Mouse (Mus musculus): Measurements from ENCODE around the gene Radil. TPM values are rescaled to one million over a fixed set of nuclear protein-coding genes. Genes with fewer than 3 reads are reported as not detected.

The Radil gene
- polyA plus RNA-seq, 1 experiment from 2014 or later, result 20.1 TPM

DNA sequence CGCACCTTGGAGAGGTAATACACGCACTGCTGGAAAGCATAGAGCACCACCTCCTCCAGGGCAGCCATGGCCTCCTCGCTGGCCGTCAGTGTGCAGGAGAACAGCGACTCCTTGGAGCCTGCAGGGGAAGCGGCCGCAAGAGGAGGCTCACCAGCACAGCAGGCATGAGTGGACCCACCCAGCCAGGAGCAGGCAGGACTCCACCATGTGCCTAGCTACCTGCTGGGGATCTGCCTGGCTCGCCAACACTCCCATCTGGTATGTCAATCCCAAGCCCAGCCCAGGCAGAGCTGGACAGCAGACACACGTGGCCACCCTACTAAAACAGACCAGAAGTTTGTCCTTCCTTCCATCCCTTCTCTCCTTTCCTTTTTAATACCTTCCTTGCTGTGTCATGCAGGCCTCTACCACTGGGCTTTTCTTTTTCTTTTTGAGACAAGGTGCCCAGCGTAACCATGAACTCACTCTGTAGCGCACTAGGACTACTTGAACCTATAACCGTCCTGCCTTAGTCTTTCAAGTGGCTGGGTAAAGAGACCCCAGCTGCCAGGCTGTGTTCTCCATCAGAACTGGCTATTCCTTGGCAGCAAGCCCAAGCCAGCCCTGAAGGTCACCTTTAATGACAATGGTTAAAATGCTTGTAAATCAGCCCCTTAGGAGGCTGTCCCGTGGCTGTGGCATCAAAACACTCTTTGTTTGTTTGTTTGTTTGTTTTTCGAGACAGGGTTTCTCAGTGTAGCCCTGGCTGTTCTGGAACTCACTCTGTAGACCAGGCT, 55.4 kb downstream of the Radil start:
- Histone ChIP-seq H3K9ac (replicated peaks; ENCODE audit: low read depth, low read length) (no peak overlapping the region), H3K4me3 (ENCODE audit: low read depth, low read length) (no peak overlapping the region), H3K36me3 (ENCODE audit: control insufficient read depth, insufficient read depth, low read length) (peaks cover 8% of the 10 kb centered on the region; the same call in 1 of the 2 replicates), H3K27me3 (ENCODE audit: control insufficient read depth, insufficient read depth, low read length) (no peaks in the 10 kb centered on the region), H3K27ac (ENCODE audit: low read depth, low read length) (no peak overlapping the region), H3K9me3 (ENCODE audit: control insufficient read depth, low read length) (no peaks in the 10 kb centered on the region), H3K4me2 (ENCODE audit: low read depth, low read length) (no peak overlapping the region), H3K4me1 (ENCODE audit: control insufficient read depth, insufficient read depth, low read length) (0 out of 2 replicates have a peak, but pooled peaks cover 3% of the 10 kb centered on the region)
- WGBS, result 56% methylated on average over 14 of the region's 14 CpGs
- ATAC-seq (ENCODE audit: low read depth), result no peak

DNA sequence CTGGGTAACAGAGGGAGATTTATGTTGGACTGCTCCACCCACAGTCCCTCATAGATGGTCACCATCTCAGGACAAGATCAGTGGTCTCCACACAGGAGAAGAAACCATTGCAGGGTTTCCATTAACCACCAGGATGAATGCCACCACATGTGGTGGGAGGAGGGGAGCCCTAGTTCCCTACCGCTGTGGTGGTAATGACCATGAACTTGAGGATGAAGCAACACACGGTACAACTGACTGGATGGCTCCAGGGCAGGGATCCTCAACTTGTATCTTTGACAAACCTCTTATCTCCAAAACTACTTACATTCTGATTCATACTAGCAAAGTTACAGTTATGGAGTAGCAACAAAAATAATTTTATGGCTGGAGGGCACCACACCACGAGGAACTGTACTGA, 57.6 kb downstream of the Radil start:
- no peak overlapping the region for H3K9ac ChIP-seq (replicated peaks; ENCODE audit: low read depth, low read length)
- H3K4me1 ChIP-seq (ENCODE audit: control insufficient read depth, insufficient read depth, low read length), result 0 out of 2 replicates have a peak, but pooled peaks cover 3% of the 10 kb centered on the region
- H3K27ac ChIP-seq (ENCODE audit: low read depth, low read length), result no peak overlapping the region
- no peak overlapping the region for H3K4me3 ChIP-seq (ENCODE audit: low read depth, low read length)
- WGBS, result 85% methylated on average over 3 of the region's 3 CpGs
- no peaks in the 10 kb centered on the region for H3K9me3 ChIP-seq (ENCODE audit: control insufficient read depth, low read length)
- H3K36me3 ChIP-seq (ENCODE audit: control insufficient read depth, insufficient read depth, low read length), result peaks cover 8% of the 10 kb centered on the region; the same call in 1 of the 2 replicates
- no peak overlapping the region for H3K4me2 ChIP-seq (ENCODE audit: low read depth, low read length)
- no peaks in the 10 kb centered on the region for H3K27me3 ChIP-seq (ENCODE audit: control insufficient read depth, insufficient read depth, low read length)
- ATAC-seq (ENCODE audit: low read depth), result no peak

DNA sequence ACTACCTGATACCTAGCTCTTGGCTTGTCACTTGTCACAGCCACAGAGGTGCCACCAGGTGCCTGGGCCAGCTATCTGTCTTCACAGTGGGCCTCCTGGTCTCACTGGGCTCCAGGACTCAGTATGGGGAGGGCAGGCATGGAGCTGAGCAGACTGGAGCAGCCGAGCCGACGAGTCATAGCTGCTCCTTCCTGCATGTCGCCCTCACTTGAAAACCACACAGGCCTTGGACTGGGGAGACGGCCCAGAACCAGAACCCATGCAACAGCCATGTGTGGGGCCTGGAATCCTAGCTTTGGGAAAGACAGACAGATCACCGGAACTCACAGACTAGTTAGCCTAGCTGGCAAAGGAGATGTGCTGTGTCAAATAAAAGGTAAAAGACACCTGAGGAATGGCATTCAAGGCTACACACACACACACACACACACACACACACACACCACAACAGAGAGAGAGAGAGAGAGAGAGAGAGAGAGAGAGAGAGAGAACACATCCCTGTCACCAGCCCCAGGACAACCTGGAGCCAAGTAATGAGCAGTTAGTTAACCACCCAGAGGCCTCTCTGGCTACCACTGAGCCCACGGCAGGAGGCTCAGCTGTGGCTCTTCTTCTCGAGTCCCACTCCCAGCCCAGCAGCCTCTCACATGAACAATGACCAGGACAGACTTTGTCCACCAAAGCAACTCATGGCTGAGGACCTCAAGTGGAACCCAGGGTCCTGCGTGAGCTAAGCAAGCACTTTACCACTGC, 60.8 kb downstream of the Radil start:
- 78% methylated on average over 9 of the region's 9 CpGs for WGBS
- H3K27ac ChIP-seq (ENCODE audit: low read depth, low read length), result no peak overlapping the region
- ATAC-seq (ENCODE audit: low read depth), result no peak
- H3K9ac ChIP-seq (replicated peaks; ENCODE audit: low read depth, low read length), result no peak overlapping the region
- H3K4me1 ChIP-seq (ENCODE audit: control insufficient read depth, insufficient read depth, low read length), result no peaks in the 10 kb centered on the region
- H3K4me2 ChIP-seq (ENCODE audit: low read depth, low read length), result no peak overlapping the region
- no peak overlapping the region for H3K4me3 ChIP-seq (ENCODE audit: low read depth, low read length)
- H3K9me3 ChIP-seq (ENCODE audit: control insufficient read depth, low read length), result no peaks in the 10 kb centered on the region
- no peaks in the 10 kb centered on the region for H3K27me3 ChIP-seq (ENCODE audit: control insufficient read depth, insufficient read depth, low read length)
- H3K36me3 ChIP-seq (ENCODE audit: control insufficient read depth, insufficient read depth, low read length), result no peaks in the 10 kb centered on the region

DNA sequence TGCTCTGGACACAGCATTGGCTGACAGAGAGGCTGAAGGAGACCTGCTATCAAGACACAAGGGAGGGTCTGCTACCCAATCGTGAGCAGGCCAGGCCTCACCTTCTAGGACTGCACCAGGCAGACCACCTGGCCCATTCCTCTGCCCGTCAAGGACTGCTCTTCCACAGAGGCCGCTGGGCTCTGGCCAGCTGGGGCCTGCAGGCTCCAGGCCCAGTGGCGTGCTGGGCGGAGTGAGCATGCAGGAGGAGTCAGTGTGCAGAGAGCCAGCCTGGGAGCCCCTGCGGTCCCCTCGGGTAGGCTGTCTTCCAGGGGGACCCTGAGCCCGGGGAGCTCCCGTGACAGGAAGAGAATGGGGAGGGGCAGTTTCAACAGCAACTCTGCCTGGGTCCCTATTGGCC, 64.2 kb downstream of the Radil start:
- Histone ChIP-seq H3K4me1 (ENCODE audit: control insufficient read depth, insufficient read depth, low read length) (no peaks in the 10 kb centered on the region), H3K9me3 (ENCODE audit: control insufficient read depth, low read length) (no peaks in the 10 kb centered on the region), H3K4me2 (ENCODE audit: low read depth, low read length) (no peak overlapping the region), H3K36me3 (ENCODE audit: control insufficient read depth, insufficient read depth, low read length) (no peaks in the 10 kb centered on the region), H3K9ac (replicated peaks; ENCODE audit: low read depth, low read length) (no peak overlapping the region), H3K4me3 (ENCODE audit: low read depth, low read length) (no peak overlapping the region), H3K27ac (ENCODE audit: low read depth, low read length) (no peak overlapping the region), H3K27me3 (ENCODE audit: control insufficient read depth, insufficient read depth, low read length) (no peaks in the 10 kb centered on the region)
- 68% methylated on average over 9 of the region's 9 CpGs for WGBS
- no peak for ATAC-seq (ENCODE audit: low read depth)

DNA sequence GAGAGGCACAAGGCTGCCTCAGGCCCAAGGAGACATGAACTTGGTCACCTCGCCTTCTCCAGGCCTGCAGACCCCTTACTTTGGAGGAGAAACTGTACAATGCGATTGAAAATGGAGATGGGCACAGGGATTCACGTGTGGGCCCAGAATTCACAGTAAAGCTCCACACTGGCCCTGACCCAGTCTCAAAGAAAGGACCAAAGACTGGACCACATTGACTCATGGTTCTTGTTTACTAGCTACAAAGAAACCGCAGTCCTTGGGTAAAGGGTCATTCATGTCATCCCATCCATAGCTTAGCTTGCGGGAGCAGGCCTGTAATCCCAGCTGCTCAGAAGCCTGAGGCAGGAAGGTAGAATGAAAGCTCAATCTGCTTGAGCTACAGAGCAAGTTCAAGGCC, 67.3 kb downstream of the Radil start:
- Histone ChIP-seq H3K4me3 (ENCODE audit: low read depth, low read length) (no peak overlapping the region), H3K9ac (replicated peaks; ENCODE audit: low read depth, low read length) (no peak overlapping the region), H3K36me3 (ENCODE audit: control insufficient read depth, insufficient read depth, low read length) (no peaks in the 10 kb centered on the region), H3K27me3 (ENCODE audit: control insufficient read depth, insufficient read depth, low read length) (no peaks in the 10 kb centered on the region), H3K9me3 (ENCODE audit: control insufficient read depth, low read length) (no peaks in the 10 kb centered on the region), H3K4me2 (ENCODE audit: low read depth, low read length) (no peak overlapping the region), H3K4me1 (ENCODE audit: control insufficient read depth, insufficient read depth, low read length) (no peaks in the 10 kb centered on the region), H3K27ac (ENCODE audit: low read depth, low read length) (no peak overlapping the region)
- ATAC-seq (ENCODE audit: low read depth), result no peak
- 94% methylated on average over 5 of the region's 5 CpGs for WGBS

DNA sequence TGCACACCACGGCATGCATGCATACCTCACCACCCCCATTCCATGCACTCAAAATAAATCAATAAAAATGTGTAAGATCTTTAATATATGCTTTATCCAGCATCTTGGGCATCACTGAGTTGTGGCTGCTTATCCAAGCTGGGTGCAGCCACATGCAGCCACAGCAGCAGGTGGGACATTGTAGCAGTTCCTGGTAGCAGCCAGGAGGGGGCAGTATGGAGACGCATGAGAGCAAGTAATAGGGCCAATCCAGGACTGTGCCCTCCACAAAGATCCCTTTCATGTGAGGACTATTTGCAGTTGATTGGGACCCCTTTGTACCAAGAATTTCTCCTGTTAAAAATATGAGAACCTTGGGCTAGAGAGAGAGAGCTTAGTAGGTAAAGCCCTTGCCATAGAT, 68.4 kb downstream of the Radil start:
- Histone ChIP-seq H3K36me3 (ENCODE audit: control insufficient read depth, insufficient read depth, low read length) (no peaks in the 10 kb centered on the region), H3K4me1 (ENCODE audit: control insufficient read depth, insufficient read depth, low read length) (no peaks in the 10 kb centered on the region), H3K4me3 (ENCODE audit: low read depth, low read length) (no peak overlapping the region), H3K9me3 (ENCODE audit: control insufficient read depth, low read length) (no peaks in the 10 kb centered on the region), H3K4me2 (ENCODE audit: low read depth, low read length) (no peak overlapping the region), H3K27ac (ENCODE audit: low read depth, low read length) (no peak overlapping the region), H3K27me3 (ENCODE audit: control insufficient read depth, insufficient read depth, low read length) (no peaks in the 10 kb centered on the region), H3K9ac (replicated peaks; ENCODE audit: low read depth, low read length) (no peak overlapping the region)
- 68% methylated on average over 2 of the region's 2 CpGs for WGBS
- ATAC-seq (ENCODE audit: low read depth), result no peak

DNA sequence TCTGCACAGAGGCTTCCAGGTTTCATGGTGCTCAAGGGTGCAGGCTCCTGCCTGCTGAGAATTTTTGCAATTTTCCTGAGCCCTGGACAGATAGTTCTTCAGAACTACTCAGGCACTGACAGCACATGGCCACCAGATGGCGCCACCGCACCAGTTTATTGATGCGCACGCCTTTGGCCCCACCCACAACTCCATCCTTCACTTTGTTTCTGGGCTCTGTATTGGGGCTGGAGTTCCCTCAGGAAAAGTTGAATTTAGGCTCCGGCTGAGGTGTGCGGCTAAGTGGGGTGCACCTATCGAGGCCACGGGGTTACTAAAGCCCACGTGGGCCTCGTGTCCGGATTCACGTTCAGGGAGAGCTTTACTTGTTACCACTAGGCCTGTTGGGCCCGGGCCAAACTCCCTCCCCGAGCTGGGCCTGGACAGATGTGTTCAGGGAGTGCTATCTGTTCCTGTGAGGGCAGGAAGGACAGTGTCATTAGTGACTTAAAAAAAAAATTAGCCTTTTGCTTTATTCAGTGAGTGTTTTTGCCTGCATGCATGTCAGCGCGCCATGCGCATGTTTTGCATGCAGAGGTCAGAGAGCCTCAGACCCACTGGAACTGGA, 72.0 kb downstream of the Radil start:
- Histone ChIP-seq H3K27me3 (ENCODE audit: control insufficient read depth, insufficient read depth, low read length) (no peaks in the 10 kb centered on the region), H3K4me1 (ENCODE audit: control insufficient read depth, insufficient read depth, low read length) (no peaks in the 10 kb centered on the region), H3K9me3 (ENCODE audit: control insufficient read depth, low read length) (no peaks in the 10 kb centered on the region), H3K4me3 (ENCODE audit: low read depth, low read length) (no peak overlapping the region), H3K4me2 (ENCODE audit: low read depth, low read length) (peak overlapping the region; percentile 20; the same call in 1 of the 2 replicates), H3K36me3 (ENCODE audit: control insufficient read depth, insufficient read depth, low read length) (peaks cover 10% of the 10 kb centered on the region; the same call in 1 of the 2 replicates), H3K27ac (ENCODE audit: low read depth, low read length) (no peak overlapping the region), H3K9ac (replicated peaks; ENCODE audit: low read depth, low read length) (no peak overlapping the region)
- ATAC-seq (ENCODE audit: low read depth), result peak; percentile 64
- WGBS, result 31% methylated on average over 17 of the region's 17 CpGs

DNA sequence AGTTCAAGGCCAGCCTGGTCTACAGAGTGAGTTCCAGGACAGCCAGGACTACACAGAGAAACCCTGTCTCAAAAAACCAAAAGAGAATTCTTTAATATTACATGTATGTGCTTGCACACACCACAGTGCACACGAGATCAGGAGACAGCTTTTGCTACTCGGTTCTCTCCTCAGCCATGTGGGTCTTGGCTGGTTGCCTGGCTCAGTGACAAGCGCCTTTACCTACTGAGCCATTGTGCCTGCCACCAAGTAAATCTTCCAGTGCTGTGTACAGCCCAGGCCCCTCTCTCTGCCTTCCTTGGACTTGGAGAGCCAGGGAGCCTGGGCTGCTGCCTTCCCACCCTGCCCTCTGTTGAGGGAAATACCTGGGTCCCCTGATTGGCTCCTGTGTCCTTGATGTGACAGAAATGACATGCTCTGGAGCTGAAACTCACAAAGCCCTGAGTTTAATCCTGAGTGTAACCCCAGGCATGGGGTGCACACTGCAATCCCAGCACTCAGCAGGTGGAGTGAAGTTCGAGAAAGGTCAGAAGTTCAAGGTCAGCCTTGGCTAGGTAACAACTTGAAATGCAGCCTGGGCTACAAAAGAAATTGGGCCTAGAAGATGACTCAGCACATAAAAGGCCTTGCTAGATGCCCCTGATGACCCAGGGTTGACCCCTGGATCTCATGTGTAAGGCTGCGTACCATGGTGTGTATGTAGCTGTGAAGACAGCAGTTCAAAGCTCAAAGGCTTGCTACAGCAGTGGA, 72.9 kb downstream of the Radil start:
- 82% methylated on average over 5 of the region's 5 CpGs for WGBS
- Histone ChIP-seq H3K27ac (ENCODE audit: low read depth, low read length) (no peak overlapping the region), H3K9ac (replicated peaks; ENCODE audit: low read depth, low read length) (0 out of 2 replicates have a peak overlapping the region, but pooled peaks have one; percentile 21), H3K4me1 (ENCODE audit: control insufficient read depth, insufficient read depth, low read length) (no peaks in the 10 kb centered on the region; the same call in 1 of the 2 replicates), H3K27me3 (ENCODE audit: control insufficient read depth, insufficient read depth, low read length) (no peaks in the 10 kb centered on the region), H3K4me2 (ENCODE audit: low read depth, low read length) (no peak overlapping the region), H3K4me3 (ENCODE audit: low read depth, low read length) (no peak overlapping the region), H3K9me3 (ENCODE audit: control insufficient read depth, low read length) (no peaks in the 10 kb centered on the region), H3K36me3 (ENCODE audit: control insufficient read depth, insufficient read depth, low read length) (peaks cover 10% of the 10 kb centered on the region; the same call in 1 of the 2 replicates)
- ATAC-seq (ENCODE audit: low read depth), result no peak

All from neural tube, embryonic 14.5 days (tissue).